Mouse (Mus musculus): ENCODE data around the gene Nr2e1.

Nr2e1 gene

GRCm38 (mm10) chr10:42545707-42546503 is 37.5 kb downstream of the Nr2e1 start:
- no peak for DNase-seq (ENCODE audit: low spot score)

- DNase-seq (ENCODE audit: low spot score): no peak
Measured at GRCm38 (mm10) chr10:42537571-42538316, 45.7 kb downstream of the Nr2e1 start.

- DNase-seq (ENCODE audit: low spot score): no peak
Measured at GRCm38 (mm10) chr10:42533836-42534453, 49.5 kb downstream of the Nr2e1 start.

- no peak for DNase-seq (ENCODE audit: low spot score)
Measured at GRCm38 (mm10) chr10:42525682-42526081, 57.8 kb downstream of the Nr2e1 start.

- no peak for DNase-seq (ENCODE audit: low spot score)
Measured at GRCm38 (mm10) chr10:42523556-42524162, 59.8 kb downstream of the Nr2e1 start.

- DNase-seq (ENCODE audit: low spot score): no peak
Measured at GRCm38 (mm10) chr10:42522912-42523311, 60.5 kb downstream of the Nr2e1 start.

DNA sequence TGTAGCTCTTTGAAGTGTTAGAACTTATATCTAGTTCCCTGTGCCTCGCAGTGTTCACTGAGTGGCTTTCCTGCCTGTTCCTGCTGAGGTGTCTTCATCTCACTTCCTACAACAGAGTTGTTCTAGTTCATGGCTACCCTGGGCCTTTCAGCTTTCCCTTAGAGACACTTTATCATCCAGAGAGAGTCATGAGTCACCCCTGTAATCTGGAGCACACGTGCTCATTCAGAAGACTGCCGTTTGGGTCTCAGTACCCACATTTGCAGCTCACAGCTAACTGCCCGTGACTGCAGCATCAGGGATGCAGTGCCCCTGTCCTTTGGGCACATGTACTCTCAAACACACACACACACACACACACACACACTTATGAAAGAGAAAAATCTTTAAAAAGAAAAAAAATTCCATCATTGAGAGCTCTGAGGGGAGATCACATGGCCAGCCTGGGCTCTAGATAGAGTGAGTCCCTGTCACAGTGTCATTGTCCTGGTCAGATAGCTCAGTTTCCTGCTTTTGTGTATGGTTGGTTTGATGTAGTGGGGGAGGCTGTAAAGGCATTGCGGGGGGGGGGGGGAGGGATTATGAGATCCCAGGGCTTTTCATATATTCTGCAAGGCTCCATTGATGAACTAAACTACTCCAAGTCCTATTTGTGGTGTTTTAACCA is 62.0 kb downstream of the Nr2e1 start:
- DNase-seq (ENCODE audit: low spot score): no peak

DNA sequence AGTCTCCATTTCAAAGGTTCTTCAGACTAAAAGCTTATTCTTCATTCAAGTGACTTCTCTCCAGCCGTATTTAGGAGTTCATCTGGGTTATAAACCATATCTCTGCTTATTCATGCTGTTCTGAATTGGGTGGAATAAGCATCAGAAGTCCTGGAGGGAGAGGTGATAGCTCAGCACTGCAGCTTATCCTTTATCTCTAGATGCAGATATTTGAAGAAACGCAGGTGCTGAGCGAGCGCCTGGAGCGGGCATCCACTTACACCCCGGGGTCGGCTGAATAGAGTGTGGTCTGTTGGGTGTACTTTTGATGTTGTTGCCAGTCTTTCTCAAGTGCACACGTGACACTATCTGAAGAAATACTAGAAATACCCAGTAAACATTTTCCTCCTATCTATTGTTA is 65.1 kb downstream of the Nr2e1 start:
- no peak for DNase-seq (ENCODE audit: low spot score)

- DNase-seq (ENCODE audit: low spot score): no peak
Measured at GRCm38 (mm10) chr10:42514125-42514524, 69.3 kb downstream of the Nr2e1 start.

Measured in left cerebral cortex, adult 11 months (tissue).